Mouse (Mus musculus) heart, postnatal 0 days (tissue): ENCODE measurements at regions not wholly inside any gene's neighbourhood (a gene's known extent, or its start where the extent isn't known, plus 50 kb on each side); places are given as distances from the start of the nearest gene placed in this dataset.

Source experiments
- CTCF ChIP-seq: IDR thresholded peaks from 2 replicates; pipeline ENCODE4 v1.5.1; 2016; ENCODE audit warnings: antibody characterized with exemption, control low read depth, low read depth
- EP300 ChIP-seq: IDR thresholded peaks from 2 replicates; pipeline ENCODE4 v1.6.1; 2016; ENCODE audit warnings: antibody characterized with exemption, low read depth

DNA sequence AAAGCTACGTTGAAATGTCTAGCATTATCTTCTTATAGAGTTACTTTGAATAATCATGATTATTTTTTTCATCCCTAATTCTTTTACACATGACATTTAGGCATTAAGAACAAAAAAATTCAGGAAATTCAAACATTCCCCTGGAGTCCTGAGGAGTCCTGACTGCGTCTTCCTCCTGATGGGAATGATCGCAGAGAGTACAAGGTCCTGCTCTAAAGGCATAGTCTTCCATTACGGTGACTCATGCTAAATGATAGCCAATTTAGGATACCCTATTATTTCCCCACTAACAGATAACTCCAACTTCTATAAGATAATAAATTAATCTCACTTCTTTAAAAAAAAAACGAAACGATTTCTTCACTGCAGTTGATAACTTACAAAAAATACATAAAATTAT, 292.2 kb downstream of the Spry2 start:
- TF ChIP-seq CTCF (no peak), EP300 (no peak)
